Mouse (Mus musculus) neural tube, embryonic 12.5 days (tissue): ENCODE data around the gene Evc. TPM values are rescaled to one million over a fixed set of nuclear protein-coding genes. Genes with fewer than 3 reads are reported as not detected.

Experiments used
- ATAC-seq: fragments of 200-750 bp; cut with Nextera tagmentation; 2 replicates; pipeline ENCODE4 v1.8.0; 2017; ENCODE audit warnings: low read depth, mild to moderate bottlenecking, moderate TSS enrichment, moderate library complexity; ENCODE audit not compliant: low FRiP score
- H3K27ac ChIP-seq: fragments of 300-500 bp; sonication (generic); 2 replicates; pipeline ENCODE4 v1.5.1; 2016
- H3K27me3 ChIP-seq: fragments of 300-500 bp; sonication (generic); replicated peaks from 2 replicates; pipeline ENCODE4 v1.6.1; 2016; ENCODE audit warnings: mild to moderate bottlenecking
- H3K36me3 ChIP-seq: fragments of 300-500 bp; sonication (generic); 2 replicates; pipeline ENCODE4 v1.6.1; 2016; ENCODE audit warnings: mild to moderate bottlenecking
- H3K4me1 ChIP-seq: fragments of 300-500 bp; sonication (generic); 2 replicates; pipeline ENCODE4 v1.6.1; 2016
- H3K4me2 ChIP-seq: fragments of 300-500 bp; sonication (generic); replicated peaks from 2 replicates; pipeline ENCODE4 v1.6.1; 2016; ENCODE audit warnings: mild to moderate bottlenecking
- H3K4me3 ChIP-seq: fragments of 300-500 bp; sonication (generic); 2 replicates; pipeline ENCODE4 v1.5.1; 2016
- H3K9ac ChIP-seq: fragments of 300-500 bp; sonication (generic); 2 replicates; pipeline ENCODE4 v1.6.1; 2016; ENCODE audit warnings: mild to moderate bottlenecking
- H3K9me3 ChIP-seq: fragments of 300-500 bp; sonication (generic); 2 replicates; pipeline ENCODE4 v1.6.1; 2016; ENCODE audit warnings: mild to moderate bottlenecking
- WGBS: fragments of 180-500 bp; shearing (Covaris S2); methylation state at CpG from one replicate; pipeline ENCODE4 v1.1.7; 2016; 5-methylcytosine and 5-hydroxymethylcytosine counted together
- polyA plus RNA-seq: library from polyadenylated mRNA; unstranded; fragments of >200 nt; fragmentation: Nextera tagmentation; extraction: Ambion mirVana; gene quantifications from 2 replicates; pipeline ENCODE4 v1.2.1, GENCODE M21; 2016

Gene Evc
- polyA plus RNA-seq, 1 experiment from 2014 or later, result 14.4 TPM

DNA sequence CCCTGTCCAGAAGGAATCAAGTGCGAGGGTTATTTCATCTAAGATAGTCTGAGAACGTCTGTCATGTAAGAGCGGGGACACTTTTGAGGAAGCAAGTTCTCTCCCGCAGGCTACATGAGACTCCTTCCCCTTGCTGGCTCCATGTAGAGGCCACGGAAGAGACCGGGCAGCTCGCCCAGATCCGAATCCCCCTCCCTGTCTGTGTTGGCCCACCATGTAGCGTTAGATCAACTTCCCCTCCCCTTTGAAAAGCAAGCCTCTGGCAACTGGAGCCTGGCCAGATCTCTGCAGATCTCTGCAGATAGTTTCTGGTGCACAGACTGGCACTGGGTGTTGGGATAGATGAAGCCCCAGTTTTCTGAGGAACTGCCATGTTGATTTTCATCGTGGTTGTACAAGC is 40.0 kb downstream of the Evc start:
- ATAC-seq, result no peak
- H3K9ac ChIP-seq, result no peak overlapping the region
- peaks cover 14% of the 10 kb centered on the region for H3K36me3 ChIP-seq
- H3K27me3 ChIP-seq, result no peaks in the 10 kb centered on the region
- no peak overlapping the region for H3K4me3 ChIP-seq
- no peaks in the 10 kb centered on the region for H3K4me1 ChIP-seq
- no peak overlapping the region for H3K4me2 ChIP-seq
- no peak overlapping the region for H3K27ac ChIP-seq
- H3K9me3 ChIP-seq, result no peaks in the 10 kb centered on the region
- WGBS, result 81% methylated on average over 10 of the region's 10 CpGs

DNA sequence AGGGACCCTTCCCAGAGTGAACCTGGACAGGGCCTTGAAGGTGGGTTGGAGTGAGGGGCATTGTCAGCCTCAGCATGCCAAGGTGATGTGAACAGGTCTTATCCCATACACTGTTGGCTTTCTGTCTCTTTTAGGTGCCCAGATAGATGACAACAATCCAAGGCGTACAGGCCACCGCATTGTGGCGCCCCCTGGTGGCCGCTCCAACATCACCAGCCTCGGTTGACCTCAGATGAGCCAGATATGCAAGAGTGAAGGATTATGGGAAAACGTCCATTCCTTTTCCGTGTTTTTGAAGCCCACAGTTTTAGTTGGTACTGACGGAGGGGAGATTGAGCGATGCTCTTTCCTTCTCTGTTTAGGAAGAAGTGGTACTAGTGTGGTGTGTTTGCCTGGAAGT is 45.7 kb downstream of the Evc start:
- Histone ChIP-seq H3K36me3 (peaks cover 55% of the 10 kb centered on the region), H3K27ac (no peak overlapping the region), H3K4me3 (no peak overlapping the region), H3K4me2 (no peak overlapping the region), H3K4me1 (no peaks in the 10 kb centered on the region), H3K9me3 (no peaks in the 10 kb centered on the region), H3K27me3 (no peaks in the 10 kb centered on the region), H3K9ac (no peak overlapping the region)
- ATAC-seq, result no peak
- whole genome bisulfite sequencing, result 77% methylated on average over 9 of the region's 9 CpGs

- no peaks in the 10 kb centered on the region for H3K4me1 ChIP-seq
- peaks cover 68% of the 10 kb centered on the region for H3K36me3 ChIP-seq
- 25% methylated on average over 3 of the region's 3 CpGs for WGBS
- peak; percentile 30; the same call in 1 of the 2 replicates for ATAC-seq
- H3K4me2 ChIP-seq, result no peak overlapping the region
- no peak overlapping the region for H3K9ac ChIP-seq
- no peaks in the 10 kb centered on the region for H3K27me3 ChIP-seq
- no peaks in the 10 kb centered on the region for H3K9me3 ChIP-seq
- H3K4me3 ChIP-seq, result no peak overlapping the region
- H3K27ac ChIP-seq, result no peak overlapping the region
Measured at GRCm38 (mm10) chr5:37289236-37289635, 47.5 kb downstream of the Evc start.

DNA sequence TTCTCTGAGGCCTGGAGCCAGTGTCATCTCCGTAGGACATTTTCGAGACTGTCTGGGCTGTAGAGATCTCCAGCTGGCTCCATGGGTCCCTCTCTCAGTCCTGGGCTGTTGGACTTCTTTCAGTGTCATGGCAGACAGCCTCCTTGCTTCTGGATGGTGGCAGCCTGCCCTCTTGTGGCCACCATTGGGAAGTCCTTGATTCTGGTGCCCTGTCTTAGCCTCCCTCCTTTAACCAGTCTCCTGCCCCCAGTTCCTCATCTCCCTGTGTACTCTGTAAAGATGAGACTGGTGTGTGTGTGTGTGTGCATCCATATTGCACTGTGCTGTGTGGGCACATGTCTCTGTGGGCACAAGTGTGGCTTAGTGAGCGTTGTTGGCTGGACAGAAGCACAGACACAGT is 48.3 kb downstream of the Evc start:
- WGBS, result 77% methylated on average over 3 of the region's 3 CpGs

GRCm38 (mm10) chr5:37281021-37281420 is 55.7 kb downstream of the Evc start:
- Histone ChIP-seq H3K4me3 (no peak overlapping the region), H3K9me3 (no peaks in the 10 kb centered on the region), H3K4me2 (no peak overlapping the region), H3K36me3 (peaks cover 92% of the 10 kb centered on the region), H3K9ac (no peak overlapping the region), H3K4me1 (no peaks in the 10 kb centered on the region), H3K27me3 (no peaks in the 10 kb centered on the region), H3K27ac (no peak overlapping the region)
- WGBS, result 92% methylated on average over 11 of the region's 11 CpGs
- ATAC-seq, result no peak

More for the DNA sequence above, 48.3 kb downstream of the Evc start:
- Histone ChIP-seq H3K9me3 (no peaks in the 10 kb centered on the region), H3K27ac (no peak overlapping the region), H3K36me3 (peaks cover 77% of the 10 kb centered on the region), H3K4me1 (no peaks in the 10 kb centered on the region), H3K9ac (no peak overlapping the region), H3K4me2 (no peak overlapping the region), H3K27me3 (no peaks in the 10 kb centered on the region), H3K4me3 (no peak overlapping the region)
- ATAC-seq, result peak; percentile 39; the same call in 1 of the 2 replicates

DNA sequence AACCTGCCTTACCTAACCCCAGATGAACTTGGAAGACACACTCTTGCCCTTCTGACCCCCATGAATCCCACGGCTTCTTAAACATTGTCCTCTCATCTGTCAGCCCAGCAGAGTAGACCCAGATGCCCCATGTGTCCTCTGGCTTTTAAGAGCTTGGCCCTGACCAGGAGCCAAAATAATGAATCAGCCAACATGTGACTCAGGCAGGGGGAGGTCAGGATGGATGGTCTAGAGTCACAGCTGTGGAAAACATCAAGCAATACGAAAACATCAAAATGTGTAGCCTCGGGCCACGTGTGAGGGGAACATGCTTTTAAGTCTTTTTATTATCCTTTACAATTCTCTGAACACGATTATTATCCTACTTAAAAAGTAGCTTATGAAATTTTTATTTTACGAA is 72.9 kb downstream of the Evc start:
- H3K36me3 ChIP-seq, result peaks cover 34% of the 10 kb centered on the region
- H3K9ac ChIP-seq, result no peak overlapping the region
- WGBS, result 54% methylated on average over 6 of the region's 6 CpGs
- no peak overlapping the region for H3K27ac ChIP-seq
- H3K4me2 ChIP-seq, result no peak overlapping the region
- H3K4me1 ChIP-seq, result peaks cover 36% of the 10 kb centered on the region
- ATAC-seq, result no peak
- H3K9me3 ChIP-seq, result no peaks in the 10 kb centered on the region
- no peaks in the 10 kb centered on the region for H3K27me3 ChIP-seq
- no peak overlapping the region for H3K4me3 ChIP-seq

DNA sequence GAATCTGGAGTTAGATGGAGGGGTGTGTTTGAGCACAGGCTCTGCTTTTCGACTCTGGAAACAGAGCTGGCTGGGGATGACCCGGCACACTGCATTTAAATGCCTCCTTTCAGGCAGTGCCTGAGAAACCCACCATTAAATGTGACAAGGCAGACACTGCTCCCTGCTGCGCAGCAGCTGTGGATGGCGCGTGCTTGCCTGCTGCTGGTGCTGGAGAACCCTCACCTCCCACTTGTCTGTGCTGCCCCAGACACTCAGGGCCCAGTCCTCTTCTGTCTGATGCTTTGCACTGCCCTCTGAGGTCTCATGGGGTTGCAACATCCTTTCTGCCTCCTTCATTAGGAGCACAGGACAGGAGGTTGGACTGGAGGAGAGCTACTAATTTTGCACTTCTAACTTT is 75.0 kb downstream of the Evc start:
- peaks cover 17% of the 10 kb centered on the region for H3K36me3 ChIP-seq
- 61% methylated on average over 5 of the region's 5 CpGs for WGBS

DNA sequence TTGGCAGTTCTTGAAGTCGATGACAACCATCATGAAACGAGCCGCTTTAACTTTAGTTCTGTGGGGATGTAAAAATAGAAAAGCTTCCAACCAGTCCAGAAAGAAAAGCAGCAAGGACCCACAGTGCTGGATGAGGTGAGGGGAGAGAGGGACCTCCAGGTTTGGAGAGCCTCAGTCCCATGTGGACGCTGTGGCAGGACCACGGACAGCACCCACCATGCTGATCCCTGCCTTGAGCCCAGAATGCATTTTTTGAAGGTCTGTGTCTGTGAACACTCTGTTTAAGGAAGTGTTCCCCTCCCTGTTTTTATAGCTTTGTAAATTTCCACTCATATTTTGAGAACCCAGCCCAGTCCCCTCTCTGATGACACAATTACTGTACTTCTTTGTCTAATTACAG is 79.5 kb downstream of the Evc start:
- Histone ChIP-seq H3K4me3 (no peak overlapping the region), H3K4me1 (peaks cover 47% of the 10 kb centered on the region), H3K36me3 (peaks cover 6% of the 10 kb centered on the region; the same call in 1 of the 2 replicates), H3K27ac (no peak overlapping the region), H3K9me3 (no peaks in the 10 kb centered on the region), H3K4me2 (no peak overlapping the region), H3K9ac (no peak overlapping the region), H3K27me3 (no peaks in the 10 kb centered on the region)
- no peak for ATAC-seq
- WGBS, result 69% methylated on average over 5 of the region's 5 CpGs

More for the DNA sequence above, 75.0 kb downstream of the Evc start:
- Histone ChIP-seq H3K9me3 (no peaks in the 10 kb centered on the region), H3K4me2 (no peak overlapping the region), H3K9ac (no peak overlapping the region), H3K27me3 (no peaks in the 10 kb centered on the region), H3K4me3 (no peak overlapping the region), H3K27ac (no peak overlapping the region), H3K4me1 (peaks cover 51% of the 10 kb centered on the region)
- peak; percentile 66; the same call in 1 of the 2 replicates for ATAC-seq

GRCm38 (mm10) chr5:37256823-37257222 is 79.9 kb downstream of the Evc start:
- Histone ChIP-seq H3K4me2 (no peak overlapping the region), H3K9me3 (no peaks in the 10 kb centered on the region), H3K27ac (no peak overlapping the region), H3K4me3 (no peak overlapping the region), H3K4me1 (peaks cover 42% of the 10 kb centered on the region), H3K9ac (no peak overlapping the region), H3K27me3 (no peaks in the 10 kb centered on the region), H3K36me3 (peaks cover 6% of the 10 kb centered on the region; the same call in 1 of the 2 replicates)
- no peak for ATAC-seq
- WGBS, result 73% methylated on average over 7 of the region's 7 CpGs

DNA sequence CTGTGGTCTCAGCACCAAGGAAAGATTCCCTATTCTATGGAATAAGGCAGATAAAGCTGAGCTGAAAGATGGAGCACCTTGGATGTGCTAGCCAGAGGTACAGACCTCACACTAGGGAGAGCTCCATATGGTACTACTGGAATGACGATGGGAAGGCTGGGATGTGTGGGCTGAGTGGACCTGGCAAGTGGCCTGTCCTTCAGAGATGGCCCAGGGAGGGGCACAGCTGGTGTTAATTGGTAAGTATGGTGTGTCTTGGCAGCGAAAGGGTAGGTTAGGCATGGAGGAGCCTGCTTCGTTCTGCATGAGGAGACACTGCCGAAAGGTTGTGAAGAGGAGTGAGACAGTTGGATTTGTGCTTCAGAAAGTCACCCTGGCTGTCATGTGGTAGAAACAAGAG is 82.2 kb downstream of the Evc start:
- H3K4me1 ChIP-seq, result peaks cover 43% of the 10 kb centered on the region

GRCm38 (mm10) chr5:37252101-37252804 is 84.4 kb downstream of the Evc start:
- Histone ChIP-seq H3K4me3 (no peak overlapping the region), H3K4me2 (no peak overlapping the region), H3K9me3 (no peaks in the 10 kb centered on the region), H3K9ac (no peak overlapping the region), H3K4me1 (peaks cover 51% of the 10 kb centered on the region), H3K36me3 (peaks cover 6% of the 10 kb centered on the region; the same call in 1 of the 2 replicates), H3K27ac (no peak overlapping the region), H3K27me3 (no peaks in the 10 kb centered on the region)
- ATAC-seq, result no peak
- 89% methylated on average over 9 of the region's 9 CpGs for WGBS

More for the DNA sequence above, 82.2 kb downstream of the Evc start:
- H3K27me3 ChIP-seq, result no peaks in the 10 kb centered on the region
- H3K36me3 ChIP-seq, result peaks cover 6% of the 10 kb centered on the region; the same call in 1 of the 2 replicates
- no peak overlapping the region for H3K4me2 ChIP-seq
- no peak overlapping the region for H3K27ac ChIP-seq
- no peak overlapping the region for H3K9ac ChIP-seq
- H3K4me3 ChIP-seq, result no peak overlapping the region
- 84% methylated on average over 4 of the region's 4 CpGs for WGBS
- H3K9me3 ChIP-seq, result no peaks in the 10 kb centered on the region
- no peak for ATAC-seq

- H3K27ac ChIP-seq, result no peak overlapping the region
- H3K27me3 ChIP-seq, result no peaks in the 10 kb centered on the region
- H3K4me2 ChIP-seq, result 0 out of 2 replicates have a peak overlapping the region, but pooled peaks have one; percentile 2
- WGBS, result 76% methylated on average over 3 of the region's 3 CpGs
- H3K9ac ChIP-seq, result no peak overlapping the region
- no peaks in the 10 kb centered on the region for H3K9me3 ChIP-seq
- no peak for ATAC-seq
- H3K36me3 ChIP-seq, result peaks cover 6% of the 10 kb centered on the region; the same call in 1 of the 2 replicates
- H3K4me3 ChIP-seq, result no peak overlapping the region
- H3K4me1 ChIP-seq, result peaks cover 52% of the 10 kb centered on the region
Measured at GRCm38 (mm10) chr5:37251596-37251995, 85.1 kb downstream of the Evc start.

- no peak for ATAC-seq
- H3K9me3 ChIP-seq, result no peaks in the 10 kb centered on the region
- H3K27ac ChIP-seq, result no peak overlapping the region
- peak overlapping the region; percentile 78 for H3K4me2 ChIP-seq
- H3K4me1 ChIP-seq, result peaks cover 61% of the 10 kb centered on the region
- peaks cover 4% of the 10 kb centered on the region; the same call in 1 of the 2 replicates for H3K27me3 ChIP-seq
- 78% methylated on average over 3 of the region's 3 CpGs for WGBS
- no peak overlapping the region for H3K9ac ChIP-seq
- H3K4me3 ChIP-seq, result peak overlapping the region; percentile 11; the same call in 1 of the 2 replicates
- H3K36me3 ChIP-seq, result peaks cover 5% of the 10 kb centered on the region; the same call in 1 of the 2 replicates
Measured at GRCm38 (mm10) chr5:37248870-37249269, 87.8 kb downstream of the Evc start.
